Mouse (Mus musculus) thymus, postnatal 4 days (tissue): ENCODE data around the gene Plscr4.

Experiments
- DNase-seq: peaks from one replicate; pipeline ENCODE4 v3.0.0; 2021

Plscr4 gene

GRCm38 (mm10) chr9:92517036-92517435 is 59.9 kb downstream of the Plscr4 start:
- DNase-seq, result no peak

GRCm38 (mm10) chr9:92520751-92521150 is 63.6 kb downstream of the Plscr4 start:
- no peak for DNase-seq

- DNase-seq, result no peak
Measured at GRCm38 (mm10) chr9:92524506-92524905, 67.3 kb downstream of the Plscr4 start.

- DNase-seq, result no peak
Measured at GRCm38 (mm10) chr9:92530055-92530454, 72.9 kb downstream of the Plscr4 start.

- DNase-seq, result no peak
Measured at GRCm38 (mm10) chr9:92537735-92538134, 80.6 kb downstream of the Plscr4 start.

- no peak for DNase-seq
Measured at GRCm38 (mm10) chr9:92538216-92538615, 81.0 kb downstream of the Plscr4 start.
